Mouse (Mus musculus) lung, postnatal 36 days (tissue): ENCODE data around the gene Gdpd5.
A peak's percentile ranks its signal among the peaks of the same experiment; 100 is the strongest.

Experiments used
- DNase-seq: peaks from one replicate; pipeline ENCODE4 v3.0.0; 2022; ENCODE audit warnings: mixed read lengths

Gdpd5 gene

GRCm38 (mm10) chr7:99405386-99406155 lies 24.4 kb downstream of the Gdpd5 start:
- no peak for DNase-seq

GRCm38 (mm10) chr7:99407598-99407997 lies 26.4 kb downstream of the Gdpd5 start:
- DNase-seq, result peak; percentile 17

- peak; percentile 28 for DNase-seq
Measured at GRCm38 (mm10) chr7:99409441-99410222, 28.4 kb downstream of the Gdpd5 start.

DNA sequence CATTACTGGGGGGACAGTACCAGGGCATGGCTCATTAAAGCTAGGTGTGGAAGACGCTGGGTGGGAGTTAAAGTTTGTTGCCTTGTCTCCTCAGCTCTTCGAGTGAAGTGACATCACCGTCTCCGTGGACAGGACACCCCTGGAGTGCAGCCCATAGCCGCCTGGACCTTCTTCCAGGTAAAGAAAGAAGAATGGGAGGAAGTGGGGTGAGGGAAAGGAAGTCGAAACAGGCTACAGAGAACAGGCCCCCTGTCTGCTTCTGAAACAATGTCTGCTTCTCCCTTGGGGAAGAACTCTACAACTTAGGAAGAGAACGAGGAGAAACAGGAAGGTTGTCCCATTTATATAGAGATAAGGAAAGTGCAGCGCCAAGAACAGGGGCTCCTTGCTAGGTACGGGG lies 29.1 kb downstream of the Gdpd5 start:
- DNase-seq, result no peak

- DNase-seq, result no peak
Measured at GRCm38 (mm10) chr7:99411047-99411779, 30.0 kb downstream of the Gdpd5 start.

DNA sequence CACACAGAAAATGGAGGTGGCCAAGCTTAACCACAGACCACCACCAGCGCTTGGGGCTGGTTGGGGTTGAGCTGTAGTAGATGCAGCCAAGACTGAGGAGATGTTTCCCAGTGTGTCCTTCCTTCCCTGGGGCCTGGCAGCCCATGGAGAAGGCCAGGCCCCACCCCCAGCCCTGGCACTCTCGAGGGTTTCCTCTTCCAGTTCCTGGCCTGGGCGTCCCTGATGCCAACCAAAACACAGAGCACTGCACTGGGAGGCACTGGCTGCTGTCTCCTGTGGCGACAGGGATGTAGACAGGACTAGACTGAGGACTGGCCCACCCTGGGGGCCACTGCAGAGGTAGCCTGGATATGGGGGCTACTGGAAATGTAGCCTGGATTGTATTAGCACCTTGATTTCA lies 33.8 kb downstream of the Gdpd5 start:
- peak; percentile 67 for DNase-seq

DNA sequence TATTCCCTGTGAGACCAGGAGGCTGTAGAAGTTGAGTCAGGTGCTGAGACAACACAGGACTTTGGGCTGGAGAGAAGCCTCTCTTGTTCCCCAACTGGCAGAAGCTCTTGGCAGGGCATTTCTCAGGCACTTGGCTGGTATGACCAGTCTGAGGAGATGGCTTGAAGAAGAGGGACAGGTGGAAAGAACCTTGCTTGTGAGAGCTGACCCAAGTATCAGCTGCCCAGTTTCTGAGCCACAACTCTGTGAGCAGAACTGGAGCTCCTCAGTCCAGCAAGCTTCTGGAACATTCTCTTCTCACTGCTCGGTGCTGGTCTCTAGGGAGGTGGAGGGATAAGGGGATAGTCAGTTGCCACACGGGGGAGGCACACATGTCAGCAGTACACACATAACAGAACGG lies 38.1 kb downstream of the Gdpd5 start:
- no peak for DNase-seq

- no peak for DNase-seq
Measured at GRCm38 (mm10) chr7:99421006-99421405, 39.8 kb downstream of the Gdpd5 start.

DNA sequence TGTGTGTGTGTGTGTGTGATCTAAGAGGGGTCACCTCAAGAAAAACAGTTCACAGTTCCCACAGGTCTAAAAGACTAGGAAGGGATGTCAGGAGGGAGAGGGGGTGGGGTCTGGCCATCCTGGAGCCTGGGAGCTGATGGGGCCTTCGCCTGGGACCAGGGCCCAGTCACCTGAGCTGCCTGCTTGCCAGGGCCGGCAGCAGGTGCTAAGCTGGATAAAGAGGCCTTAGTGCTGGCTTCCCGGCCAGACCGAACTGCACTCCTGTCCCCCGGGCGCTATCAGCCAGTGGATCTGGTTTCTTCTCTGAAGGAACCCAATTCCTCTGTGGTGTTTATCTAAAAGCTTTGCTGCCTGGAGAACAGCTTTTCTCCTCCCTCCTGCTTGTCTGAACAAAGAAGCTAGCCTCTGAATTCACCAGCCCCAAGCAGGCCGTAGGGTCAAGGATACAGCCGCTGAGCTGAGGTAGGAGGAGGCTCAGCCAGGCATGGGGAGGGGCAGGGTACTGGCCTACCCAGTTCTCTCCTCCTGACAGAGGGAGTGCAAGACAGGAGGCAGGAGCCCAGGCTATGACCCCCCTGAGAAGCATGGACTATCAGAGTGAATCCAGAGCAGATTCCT lies 43.4 kb downstream of the Gdpd5 start:
- no peak for DNase-seq

- DNase-seq, result no peak
Measured at GRCm38 (mm10) chr7:99425706-99426105, 44.5 kb downstream of the Gdpd5 start.

DNA sequence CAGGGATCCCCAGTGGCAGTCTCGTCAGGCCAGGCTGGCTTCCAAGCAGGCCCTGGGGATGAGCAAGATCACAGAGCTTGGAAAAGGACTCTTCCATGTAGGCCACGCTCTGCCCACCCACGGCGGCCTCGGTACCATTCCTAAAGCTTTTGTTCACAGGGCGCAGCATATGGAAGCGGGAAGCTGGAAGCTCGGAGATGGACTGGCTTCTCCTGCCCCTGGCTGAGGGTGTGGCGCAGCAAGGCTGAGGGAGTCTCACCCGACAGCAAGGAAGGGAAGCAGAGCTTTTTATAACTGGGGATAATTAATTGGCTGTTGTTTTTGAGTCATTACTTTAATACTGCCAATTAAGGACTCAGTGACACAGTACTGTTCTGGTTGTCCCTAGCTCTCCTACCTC lies 45.8 kb downstream of the Gdpd5 start:
- DNase-seq, result no peak

DNA sequence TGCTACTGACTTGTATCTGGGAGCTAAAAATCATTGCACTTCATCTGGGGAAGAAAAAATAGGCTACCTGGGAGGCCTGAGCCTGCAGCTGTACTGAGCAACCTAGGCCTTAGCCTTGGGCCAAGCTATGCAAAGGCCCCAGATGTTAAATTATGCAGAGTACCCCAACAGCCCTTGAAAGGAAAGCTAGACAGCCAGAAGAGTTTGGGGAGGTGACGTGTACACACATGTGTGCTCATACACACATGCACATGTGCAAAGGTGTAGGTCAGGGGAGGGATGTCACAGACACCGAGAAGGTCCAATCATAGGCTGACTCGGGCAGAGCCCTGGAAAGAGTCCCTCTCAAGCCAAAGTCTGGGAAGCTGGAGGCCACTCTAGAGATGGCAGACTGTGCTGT lies 46.8 kb downstream of the Gdpd5 start:
- DNase-seq, result no peak

- DNase-seq, result no peak
Measured at GRCm38 (mm10) chr7:99428836-99429235, 47.6 kb downstream of the Gdpd5 start.

DNA sequence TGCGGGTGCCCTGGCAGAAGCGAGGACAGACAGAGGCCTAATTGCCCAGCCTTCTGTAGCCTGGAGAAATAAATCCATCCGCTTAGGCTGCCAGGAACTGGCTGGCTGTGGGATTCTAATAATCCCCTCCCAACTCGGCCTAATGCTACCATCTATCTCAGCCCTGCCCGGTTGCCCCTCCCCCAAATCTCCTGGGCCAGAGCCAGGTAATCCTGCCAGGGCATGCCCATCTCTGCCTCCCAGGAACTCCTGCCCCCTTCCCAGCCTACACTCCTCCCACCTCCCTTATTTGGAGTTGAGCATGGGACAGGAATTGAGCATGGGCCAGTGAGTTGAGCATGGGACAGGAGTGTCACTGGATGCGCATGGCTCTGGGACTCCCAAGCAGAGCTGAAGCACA lies 48.6 kb downstream of the Gdpd5 start:
- peak; percentile 21 for DNase-seq

DNA sequence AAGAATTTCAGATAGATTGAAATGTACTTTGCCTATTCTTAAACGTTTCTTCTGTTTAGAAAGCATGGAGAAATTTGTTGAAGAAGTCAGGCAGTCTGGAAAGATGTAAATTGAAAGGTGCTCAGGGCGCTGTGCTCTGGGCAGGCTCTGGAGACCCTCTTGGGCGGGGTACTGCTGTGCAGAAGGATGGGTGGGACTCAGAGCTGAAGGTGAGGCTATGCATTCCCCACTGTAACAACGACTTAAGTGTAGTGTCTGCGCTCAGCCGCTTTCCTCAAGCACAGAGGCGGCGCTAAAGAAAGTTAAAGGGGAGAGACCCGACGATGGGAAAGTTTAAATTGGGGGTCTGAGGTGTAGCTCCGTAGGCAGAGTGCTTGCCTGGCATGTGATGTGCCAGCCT lies 49.0 kb downstream of the Gdpd5 start:
- DNase-seq, result no peak

GRCm38 (mm10) chr7:99432248-99432647 lies 51.0 kb downstream of the Gdpd5 start:
- peak; percentile 26 for DNase-seq

- no peak for DNase-seq
Measured at GRCm38 (mm10) chr7:99432863-99433262, 51.6 kb downstream of the Gdpd5 start.

DNA sequence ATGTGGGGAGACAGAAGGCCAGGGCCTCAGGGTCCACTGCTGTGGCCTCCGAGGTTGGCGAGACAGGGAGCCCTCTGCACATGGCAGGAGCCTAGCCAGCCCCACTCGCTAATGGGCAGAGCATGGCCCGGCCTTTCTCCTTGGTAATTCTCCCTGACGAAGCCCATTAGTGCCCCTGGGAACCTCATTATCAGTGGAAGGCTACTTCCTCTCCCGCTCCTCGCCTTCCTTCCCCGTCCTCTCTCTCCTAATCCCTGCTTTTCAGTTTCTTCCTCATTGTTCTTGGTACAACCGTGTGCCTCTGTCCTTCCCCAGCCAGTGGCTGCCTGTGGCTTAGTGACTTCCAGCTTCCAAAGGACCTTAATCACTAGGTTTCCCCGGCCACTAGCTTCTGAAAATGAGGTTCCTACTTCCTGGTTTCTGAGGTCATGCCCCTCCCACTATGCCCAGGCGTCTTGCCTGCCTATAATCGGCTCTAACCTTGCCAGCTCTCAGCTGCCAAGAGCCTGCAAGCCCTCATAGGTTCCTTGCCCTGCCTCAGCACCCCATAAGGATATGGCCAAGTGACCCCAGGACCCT lies 53.5 kb downstream of the Gdpd5 start:
- DNase-seq, result peak; percentile 48

GRCm38 (mm10) chr7:99436530-99436929 lies 55.3 kb downstream of the Gdpd5 start:
- no peak for DNase-seq

DNA sequence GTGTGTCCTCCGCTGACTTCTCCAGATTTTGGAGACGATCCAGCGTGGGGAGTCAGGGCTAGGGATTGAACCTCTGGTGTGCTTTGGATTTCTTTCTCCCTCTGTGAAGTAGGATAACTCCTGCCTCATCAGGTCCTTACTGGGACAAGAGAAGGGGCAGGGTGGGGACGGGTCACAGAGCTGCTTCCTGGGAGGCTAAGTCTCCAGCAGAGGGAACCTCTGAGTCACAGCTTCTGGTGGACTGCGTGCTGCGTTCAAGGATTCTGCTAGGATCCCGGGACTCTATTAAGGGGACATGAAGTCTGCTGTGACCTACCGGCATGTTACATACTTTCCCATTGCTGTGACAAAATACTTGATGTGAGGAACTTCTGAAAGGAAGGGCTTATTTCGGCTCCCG lies 57.7 kb downstream of the Gdpd5 start:
- DNase-seq, result peak; percentile 17

DNA sequence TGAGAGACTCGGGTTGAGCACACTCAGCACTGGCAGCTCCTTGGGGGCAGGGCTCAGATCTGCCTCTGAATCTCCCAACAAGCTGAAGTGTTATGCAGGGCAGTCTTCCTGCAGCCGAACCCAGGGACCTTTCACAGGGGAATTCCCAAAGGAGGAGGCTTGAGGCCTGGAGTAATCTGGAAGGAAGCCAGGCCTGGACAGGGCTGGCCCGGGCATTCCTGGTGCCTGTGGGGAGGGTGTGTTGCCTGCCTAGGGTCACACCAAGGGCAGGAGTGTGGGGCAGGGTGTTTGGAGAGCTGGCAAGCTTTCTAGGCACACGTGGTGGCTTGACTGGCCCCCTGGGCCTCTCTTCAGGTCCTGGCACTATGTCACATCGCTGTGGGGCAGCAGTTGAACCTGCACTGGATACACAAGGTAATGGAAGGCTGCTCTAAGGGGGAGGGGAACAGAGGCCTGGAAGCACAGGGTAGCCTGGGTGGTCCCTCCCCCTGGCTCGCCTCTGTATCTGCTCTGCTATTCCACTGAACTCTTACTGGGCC lies 60.4 kb downstream of the Gdpd5 start:
- DNase-seq, result peak; percentile 88

GRCm38 (mm10) chr7:99443164-99443563 lies 62.0 kb downstream of the Gdpd5 start:
- no peak for DNase-seq
